ENCODE assay signal across 8 mouse cellular contexts in genomic region chr4:62518416-62519121, GRCm38 (mm10). TPM values are rescaled to one million over a fixed set of nuclear protein-coding genes. Genes with fewer than 3 reads are reported as not detected.
DNase-seq lines count a peak whose midpoint lies in the region; ATAC-seq lines count a peak whose summit lies in the region.

No protein-coding gene starts in this region.

- H3K4me1 ChIP-seq in megakaryocyte, embryonic 14.5 days = peaks cover 79% of the 10 kb centered on the region
- H3K4me1 ChIP-seq in heart, embryonic 16.5 days (ENCODE audit: control insufficient read depth, insufficient read depth, low read length) = peaks cover 34% of the 10 kb centered on the region
- H3K4me1 ChIP-seq in midbrain, embryonic 10.5 days = peaks cover 48% of the 10 kb centered on the region

- H3K4me3 ChIP-seq in megakaryocyte, embryonic 14.5 days (replicated peaks) = peak overlapping the region; percentile 91
- peak overlapping the region; percentile 79 for H3K4me3 ChIP-seq in heart, embryonic 16.5 days (ENCODE audit: low read length)
- H3K4me3 ChIP-seq in midbrain, embryonic 10.5 days = peak overlapping the region; percentile 82

- H3K27ac ChIP-seq in heart, embryonic 16.5 days (ENCODE audit: low read length) = peak overlapping the region; percentile 79
- H3K27ac ChIP-seq in midbrain, embryonic 10.5 days (replicated peaks) = peak overlapping the region; percentile 91

- H3K9me3 ChIP-seq in megakaryocyte, embryonic 14.5 days = no peaks in the 10 kb centered on the region
- no peaks in the 10 kb centered on the region for H3K9me3 ChIP-seq in heart, embryonic 16.5 days (replicated peaks; ENCODE audit: control insufficient read depth, low read length)
- no peaks in the 10 kb centered on the region for H3K9me3 ChIP-seq in midbrain, embryonic 10.5 days (replicated peaks)

- 39% methylated on average over 13 of the region's 13 CpGs for WGBS in heart, embryonic 16.5 days
- WGBS in midbrain, embryonic 10.5 days = 59% methylated on average over 13 of the region's 13 CpGs

- peak; percentile 88 for DNase-seq in cerebellum, adult 9-10 months
- DNase-seq in kidney, postnatal 25 days = peak; percentile 64 to 86
- DNase-seq in midbrain, embryonic 10.5 days (ENCODE audit: low spot score) = no peak
- DNase-seq in T-cell, adult 2 months (ENCODE audit: low spot score) = no peak
- no peak for DNase-seq in right cerebral cortex, postnatal 10 days (ENCODE audit: low spot score in 2 of 2)

- peak overlapping the region; percentile 87 for H3K9ac ChIP-seq in heart, embryonic 16.5 days (ENCODE audit: low read length)

- no peak for ATAC-seq in megakaryocyte, adult 5-6 weeks (ENCODE audit: poor library complexity, severe bottlenecking)
- no peak for ATAC-seq in heart, embryonic 16.5 days (replicated peaks; ENCODE audit: extremely low read depth, insufficient read depth, low FRiP score)

- no peaks in the 10 kb centered on the region for H3K27me3 ChIP-seq in megakaryocyte, embryonic 14.5 days (replicated peaks)
- no peaks in the 10 kb centered on the region for H3K27me3 ChIP-seq in heart, embryonic 16.5 days (ENCODE audit: control insufficient read depth, insufficient read depth, low read length)
- no peaks in the 10 kb centered on the region for H3K27me3 ChIP-seq in midbrain, embryonic 10.5 days (ENCODE audit: low read depth, poor library complexity, severe bottlenecking)

- H3K36me3 ChIP-seq in megakaryocyte, embryonic 14.5 days (replicated peaks; ENCODE audit: low read length) = peaks cover 18% of the 10 kb centered on the region
- peaks cover 4% of the 10 kb centered on the region; the same call in 1 of the 2 replicates for H3K36me3 ChIP-seq in heart, embryonic 16.5 days (ENCODE audit: control insufficient read depth, insufficient read depth)
- peaks cover 26% of the 10 kb centered on the region for H3K36me3 ChIP-seq in midbrain, embryonic 10.5 days

- peak overlapping the region; percentile 91 for H3K4me2 ChIP-seq in heart, embryonic 16.5 days (ENCODE audit: low read depth, low read length)

RNA-seq across cellular contexts. Expression of gene Alad, which starts 1.1 kb away (rescaled TPM):
- 28.3 and 75.7 TPM in 2 replicates for polyA plus RNA-seq in megakaryocyte, embryonic 14.5 days (2012; ENCODE audit: insufficient read depth, low replicate concordance)
- 12.5 and 16.9 TPM in 2 replicates for total RNA-seq in megakaryocyte, adult 5-6 weeks (2015)
- 5.1 and 9.2 TPM in 2 replicates for total RNA-seq in megakaryocyte, adult 5-6 weeks (2017)
- polyA plus RNA-seq in heart, embryonic 16.5 days (2015; fragmentation: Nextera tagmentation; extraction: Ambion mirVana) = 57.6 and 69.8 TPM in 2 replicates
- polyA plus RNA-seq in midbrain, embryonic 10.5 days (2016; fragmentation: Nextera tagmentation; extraction: Ambion mirVana) = 120 and 123 TPM in 2 replicates

RNA-seq across cellular contexts. Expression of gene Pole3, which starts 6.3 kb away (rescaled TPM):
- 4.7 and 21.6 TPM in 2 replicates for polyA plus RNA-seq in megakaryocyte, embryonic 14.5 days (2012; ENCODE audit: insufficient read depth, low replicate concordance)
- total RNA-seq in megakaryocyte, adult 5-6 weeks (2015) = 22.8 and 22.9 TPM in 2 replicates
- 28.6 and 38.4 TPM in 2 replicates for total RNA-seq in megakaryocyte, adult 5-6 weeks (2017)
- 47.8 and 51.4 TPM in 2 replicates for polyA plus RNA-seq in heart, embryonic 16.5 days (2015; fragmentation: Nextera tagmentation; extraction: Ambion mirVana)
- 140 and 142 TPM in 2 replicates for polyA plus RNA-seq in midbrain, embryonic 10.5 days (2016; fragmentation: Nextera tagmentation; extraction: Ambion mirVana)

RNA-seq across cellular contexts. Expression of gene 4933430I17Rik, which starts 6.6 kb away (rescaled TPM):
- not detected in 2 replicates for polyA plus RNA-seq in megakaryocyte, embryonic 14.5 days (2012; ENCODE audit: insufficient read depth, low replicate concordance)
- total RNA-seq in megakaryocyte, adult 5-6 weeks (2015) = 0.31 TPM in 1 of 2 replicates, not detected in the other
- 0.26 TPM in 1 of 2 replicates, not detected in the other for total RNA-seq in megakaryocyte, adult 5-6 weeks (2017)
- polyA plus RNA-seq in heart, embryonic 16.5 days (2015; fragmentation: Nextera tagmentation; extraction: Ambion mirVana) = 0.32 and 0.41 TPM in 2 replicates
- polyA plus RNA-seq in midbrain, embryonic 10.5 days (2016; fragmentation: Nextera tagmentation; extraction: Ambion mirVana) = 1.5 and 1.7 TPM in 2 replicates

RNA-seq across cellular contexts. Expression of gene Hdhd3, which starts 15.3 kb away (rescaled TPM):
- polyA plus RNA-seq in megakaryocyte, embryonic 14.5 days (2012; ENCODE audit: insufficient read depth, low replicate concordance) = 1.5 TPM in 1 of 2 replicates, not detected in the other
- total RNA-seq in megakaryocyte, adult 5-6 weeks (2015) = 0.14 TPM in 1 of 2 replicates, not detected in the other
- total RNA-seq in megakaryocyte, adult 5-6 weeks (2017) = not detected in 2 replicates
- polyA plus RNA-seq in heart, embryonic 16.5 days (2015; fragmentation: Nextera tagmentation; extraction: Ambion mirVana) = 9.6 and 10.0 TPM in 2 replicates
- 10.9 and 13.3 TPM in 2 replicates for polyA plus RNA-seq in midbrain, embryonic 10.5 days (2016; fragmentation: Nextera tagmentation; extraction: Ambion mirVana)

RNA-seq across cellular contexts. Expression of gene Bspry, which starts 38.7 kb away (rescaled TPM):
- not detected in 2 replicates for polyA plus RNA-seq in megakaryocyte, embryonic 14.5 days (2012; ENCODE audit: insufficient read depth, low replicate concordance)
- 0.57 TPM in 1 of 2 replicates, not detected in the other for total RNA-seq in megakaryocyte, adult 5-6 weeks (2015)
- 0.08 and 0.18 TPM in 2 replicates for total RNA-seq in megakaryocyte, adult 5-6 weeks (2017)
- polyA plus RNA-seq in heart, embryonic 16.5 days (2015; fragmentation: Nextera tagmentation; extraction: Ambion mirVana) = 3.4 and 6.3 TPM in 2 replicates
- polyA plus RNA-seq in midbrain, embryonic 10.5 days (2016; fragmentation: Nextera tagmentation; extraction: Ambion mirVana) = 0.47 and 0.57 TPM in 2 replicates

Comparison
In these comparisons a context has a peak if more than half of its experiments do, and no peak if none do; other contexts are left out.
1. DNase-seq: peak in cerebellum, adult 9-10 months (single experiment) and kidney, postnatal 25 days (2 of 2); none in midbrain, embryonic 10.5 days (single experiment), T-cell, adult 2 months (single experiment) and right cerebral cortex, postnatal 10 days (0 of 2).
2. Peak in every context shown above with its lines, with median percentiles within 50 percentile points of each other: H3K4me3 ChIP-seq.